Mouse (Mus musculus) small intestine, adult 2 months (tissue): ENCODE results near the gene Limd1. TPM values are rescaled to one million over a fixed set of nuclear protein-coding genes. Genes with fewer than 3 reads are reported as not detected.

ENCODE experiments used
- H3K27ac ChIP-seq: fragments of 200-500 bp; 2 replicates; pipeline ENCODE4 v1.5.1; 2012; ENCODE audit warnings: low read depth, low read length, control low read depth, inconsistent platforms; ENCODE audit not compliant: insufficient read depth
- H3K27me3 ChIP-seq: fragments of 200-500 bp; 2 replicates; pipeline ENCODE4 v1.6.1; 2012; ENCODE audit warnings: mild to moderate bottlenecking, moderate library complexity, low read length, inconsistent platforms; ENCODE audit not compliant: control insufficient read depth, insufficient read depth
- H3K36me3 ChIP-seq: fragments of 200-500 bp; 2 replicates; pipeline ENCODE4 v1.6.1; 2012; ENCODE audit warnings: mild to moderate bottlenecking, low read length, control low read depth, inconsistent platforms; ENCODE audit not compliant: control insufficient read depth, insufficient read depth
- H3K4me1 ChIP-seq: fragments of 200-500 bp; 2 replicates; pipeline ENCODE4 v1.6.1; 2012; ENCODE audit warnings: low read length, inconsistent platforms, mixed read lengths; ENCODE audit not compliant: control insufficient read depth, insufficient read depth, insufficient read length
- H3K4me3 ChIP-seq: fragments of 200-500 bp; 2 replicates; pipeline ENCODE4 v1.5.1; 2012; ENCODE audit warnings: low read depth, mild to moderate bottlenecking, control low read depth, inconsistent platforms, low read length, moderate library complexity
- CTCF ChIP-seq: fragments of 200-500 bp; IDR thresholded peaks from 2 replicates; pipeline ENCODE4 v1.5.1; 2012; ENCODE audit warnings: low read depth, mild to moderate bottlenecking, control low read depth, inconsistent platforms, low read length, moderate library complexity, mixed read lengths; ENCODE audit not compliant: insufficient replicate concordance, insufficient read length; ENCODE audit errors: extremely low read depth
- POLR2A ChIP-seq: fragments of 200-500 bp; IDR thresholded peaks from 2 replicates; pipeline ENCODE4 v1.6.1; 2012; ENCODE audit warnings: low read depth, mild to moderate bottlenecking, control low read depth, inconsistent platforms, low read length, moderate library complexity
- WGBS: fragments of 180-500 bp; shearing (Covaris S2); methylation state at CpG from one replicate; pipeline ENCODE4 v1.1.7; 2018; 5-methylcytosine and 5-hydroxymethylcytosine counted together
- polyA plus RNA-seq: library from polyadenylated mRNA; depleted of rRNA; stranded (reverse); fragments of >200 nt; gene quantifications from 2 replicates; pipeline ENCODE4 v1.2.3, GENCODE M21; 2012

Gene Limd1
- polyA plus RNA-seq, 1 experiment: 54.0 TPM

DNA sequence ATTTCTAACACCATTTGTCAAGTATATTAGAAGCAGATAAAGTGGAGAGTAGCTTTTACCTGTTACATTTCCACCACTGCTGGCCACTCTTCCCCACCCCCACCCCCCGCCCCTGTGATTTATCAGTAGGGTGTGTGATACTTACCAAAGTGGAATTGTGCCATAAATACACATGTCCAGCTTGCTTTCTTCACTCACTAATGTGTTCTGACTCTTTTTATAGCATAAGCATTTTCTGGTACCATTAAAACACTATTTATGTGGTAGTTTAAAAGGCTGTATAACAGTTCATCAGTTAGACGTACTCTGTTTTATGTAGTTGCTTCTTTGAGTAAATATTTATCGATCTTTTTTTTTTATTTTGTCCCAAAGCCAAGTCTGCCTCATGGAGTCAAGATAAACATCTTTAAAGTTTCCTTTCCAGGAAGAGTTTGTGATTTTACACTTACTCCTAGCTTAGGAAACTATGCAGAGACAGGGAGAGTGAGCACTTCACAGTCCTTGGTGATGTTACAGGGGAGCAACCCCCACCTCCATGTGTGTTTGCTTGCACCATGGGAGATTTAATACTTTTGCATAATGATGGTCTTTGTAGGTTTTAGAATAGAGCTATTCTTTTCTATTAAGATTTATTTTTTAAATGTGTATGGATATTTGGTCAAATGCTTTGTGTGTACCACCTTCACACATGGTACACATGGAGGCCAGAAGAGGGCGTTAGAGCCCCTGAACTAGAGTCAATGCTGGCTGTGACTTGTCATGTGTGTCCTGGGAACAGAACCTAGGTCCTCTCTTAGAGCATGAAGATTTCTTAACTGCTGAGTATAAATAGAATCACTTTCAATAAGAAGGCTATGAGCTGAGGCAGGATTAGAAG, 28.0 kb downstream of the Limd1 start:
- H3K4me1 ChIP-seq: peaks cover 15% of the 10 kb centered on the region; the same call in 1 of the 2 replicates
- TF ChIP-seq CTCF (no peak), POLR2A (no peak)
- WGBS: 25% methylated on average over 4 of the region's 4 CpGs
- H3K4me3 ChIP-seq: no peak overlapping the region
- peak overlapping the region; percentile 5; the same call in 1 of the 2 replicates for H3K27ac ChIP-seq
- H3K36me3 ChIP-seq: peaks cover 25% of the 10 kb centered on the region
- no peaks in the 10 kb centered on the region for H3K27me3 ChIP-seq

DNA sequence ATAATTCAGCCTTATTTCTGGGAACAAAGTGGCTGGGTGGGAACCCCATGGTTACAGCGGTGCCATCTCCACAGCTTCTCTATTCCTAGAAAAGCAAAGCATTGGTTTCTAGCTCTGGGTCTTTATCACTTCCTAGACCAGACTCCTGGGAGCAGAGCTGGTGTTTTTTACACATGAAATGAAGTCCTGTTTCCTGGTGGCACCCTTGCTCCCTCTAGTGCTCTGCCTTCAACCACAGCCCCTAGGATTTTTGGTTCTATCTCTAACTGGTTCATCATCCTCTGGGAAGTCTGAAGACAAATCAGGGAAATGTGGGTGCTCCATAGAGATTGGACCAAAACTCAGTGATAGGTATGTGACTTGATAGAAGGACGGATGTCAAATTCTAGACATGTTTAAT, 28.9 kb downstream of the Limd1 start:
- peaks cover 26% of the 10 kb centered on the region for H3K36me3 ChIP-seq
- H3K4me1 ChIP-seq: peaks cover 15% of the 10 kb centered on the region; the same call in 1 of the 2 replicates
- H3K27ac ChIP-seq: no peak overlapping the region
- TF ChIP-seq CTCF: peak; percentile 10; the same call in 1 of the 2 replicates
- no peak for TF ChIP-seq POLR2A
- no peak overlapping the region for H3K4me3 ChIP-seq
- 87% methylated on average over 2 of the region's 2 CpGs for WGBS
- no peaks in the 10 kb centered on the region for H3K27me3 ChIP-seq

DNA sequence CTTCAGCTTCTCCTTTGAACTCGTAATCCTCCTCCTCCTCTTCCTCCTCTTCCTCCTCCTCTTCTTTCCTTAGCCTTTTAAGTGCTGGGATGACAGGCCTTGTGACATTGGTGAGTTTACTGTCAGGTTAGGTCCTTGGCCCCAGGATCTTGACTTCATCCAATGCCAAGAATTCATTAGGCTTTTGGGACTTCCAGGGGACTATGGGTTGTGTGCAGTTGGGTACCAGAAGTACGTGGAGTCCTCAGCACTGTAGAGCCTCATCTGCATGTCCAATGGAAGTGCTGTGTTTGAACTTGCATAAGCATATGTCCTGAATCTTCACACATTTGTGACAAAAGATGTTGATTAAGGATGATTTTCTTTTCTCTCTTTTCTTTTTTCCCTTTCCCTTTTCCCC, 30.5 kb downstream of the Limd1 start:
- H3K27ac ChIP-seq: peak overlapping the region; percentile 64
- H3K36me3 ChIP-seq: peaks cover 35% of the 10 kb centered on the region
- no peak overlapping the region for H3K4me3 ChIP-seq
- H3K4me1 ChIP-seq: peaks cover 15% of the 10 kb centered on the region; the same call in 1 of the 2 replicates
- 61% methylated on average over 2 of the region's 2 CpGs for WGBS
- no peaks in the 10 kb centered on the region for H3K27me3 ChIP-seq
- no peak for TF ChIP-seq CTCF
- no peak for TF ChIP-seq POLR2A

DNA sequence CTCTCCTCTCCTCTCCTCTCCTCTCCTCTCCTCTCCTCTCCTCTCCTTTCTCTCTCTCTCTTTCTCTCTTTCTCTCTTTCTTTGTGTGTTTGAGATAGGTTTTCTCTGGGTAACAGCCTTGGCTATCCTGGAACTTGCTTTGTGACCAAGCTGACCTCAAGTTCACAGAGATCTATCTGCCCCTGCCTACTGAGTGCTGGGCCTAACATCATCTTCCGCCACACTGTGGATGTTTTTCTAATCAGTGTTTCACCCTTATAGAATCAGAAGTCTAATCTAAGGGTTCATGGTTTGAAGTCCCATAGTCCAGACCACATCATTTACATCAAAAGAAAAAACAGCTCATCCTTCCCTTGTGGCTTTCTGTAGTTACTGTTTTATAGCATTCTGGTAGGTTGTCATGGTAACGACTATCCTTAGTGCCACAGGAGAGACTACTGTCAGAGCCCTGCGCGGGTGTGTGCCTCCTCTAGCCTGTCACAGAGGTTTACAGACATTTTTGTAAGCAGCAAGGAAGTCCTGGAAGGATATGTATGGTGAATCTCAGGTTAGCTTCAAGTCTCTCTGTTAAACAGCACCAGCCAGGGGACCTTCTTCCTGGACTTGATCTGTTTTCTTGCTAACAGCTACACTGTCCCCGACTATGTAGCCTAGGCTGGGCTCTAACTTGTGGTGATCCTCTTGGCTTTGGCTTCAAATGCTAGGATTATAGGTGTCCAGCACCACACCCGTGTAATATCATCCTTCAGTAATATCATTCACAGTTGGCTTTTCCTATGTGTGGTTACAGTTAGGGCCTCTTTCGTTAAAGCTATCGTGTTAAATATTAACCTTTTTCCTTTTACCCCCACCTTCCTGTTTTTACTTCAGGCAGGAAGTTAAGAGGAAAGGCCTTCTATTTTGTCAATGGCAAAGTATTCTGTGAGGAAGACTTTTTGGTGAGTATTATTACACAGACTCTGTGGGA, 31.4 kb downstream of the Limd1 start:
- TF ChIP-seq POLR2A (no peak), CTCF (no peak)
- Histone ChIP-seq H3K36me3 (peaks cover 38% of the 10 kb centered on the region), H3K4me3 (no peak overlapping the region), H3K4me1 (peaks cover 15% of the 10 kb centered on the region; the same call in 1 of the 2 replicates), H3K27me3 (no peaks in the 10 kb centered on the region), H3K27ac (peak overlapping the region; percentile 77)
- 21% methylated on average over 8 of the region's 8 CpGs for WGBS

DNA sequence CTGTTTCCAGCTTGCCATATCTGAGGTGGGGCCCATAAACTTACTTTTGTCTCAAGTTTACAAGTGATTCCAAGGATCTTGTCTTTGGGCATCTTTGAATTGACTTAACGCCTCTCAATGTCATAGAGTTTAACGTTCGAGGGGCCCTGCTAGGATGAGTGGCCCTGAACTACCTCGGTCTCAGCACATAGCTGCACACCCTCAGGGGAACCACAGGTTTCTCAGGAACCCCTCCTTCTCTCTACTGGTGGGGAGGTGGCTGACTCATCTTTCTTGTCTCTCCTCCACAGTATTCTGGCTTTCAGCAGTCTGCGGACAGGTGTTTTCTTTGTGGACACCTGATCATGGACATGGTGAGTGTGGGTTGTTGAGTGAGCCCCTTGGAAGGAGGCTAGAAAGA, 32.4 kb downstream of the Limd1 start:
- TF ChIP-seq CTCF: no peak
- no peak for TF ChIP-seq POLR2A
- peaks cover 12% of the 10 kb centered on the region; the same call in 1 of the 2 replicates for H3K4me1 ChIP-seq
- WGBS: 77% methylated on average over 5 of the region's 5 CpGs
- H3K27me3 ChIP-seq: no peaks in the 10 kb centered on the region
- no peak overlapping the region for H3K27ac ChIP-seq
- peaks cover 37% of the 10 kb centered on the region for H3K36me3 ChIP-seq
- no peak overlapping the region for H3K4me3 ChIP-seq

DNA sequence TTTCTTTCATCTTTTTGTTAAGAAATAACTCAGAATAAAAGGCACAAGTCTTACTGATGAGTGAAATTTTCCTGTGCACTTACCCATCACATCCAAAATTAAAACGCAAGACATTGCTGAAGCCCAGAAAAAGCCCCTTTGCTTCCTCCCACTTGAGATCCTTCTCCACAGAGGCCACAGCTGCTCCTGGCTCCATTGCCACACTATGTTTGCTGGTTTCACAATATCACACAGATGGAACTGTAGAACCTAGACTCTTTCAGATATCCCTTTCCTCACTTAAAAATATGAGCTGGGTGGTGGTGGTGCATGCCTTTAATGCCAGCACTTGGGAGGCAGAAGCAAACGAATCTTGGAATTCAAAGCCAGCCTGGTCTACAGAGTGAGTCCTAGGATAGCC, 34.0 kb downstream of the Limd1 start:
- Histone ChIP-seq H3K4me3 (no peak overlapping the region), H3K27ac (no peak overlapping the region), H3K27me3 (no peaks in the 10 kb centered on the region), H3K36me3 (peaks cover 48% of the 10 kb centered on the region), H3K4me1 (peaks cover 10% of the 10 kb centered on the region; the same call in 1 of the 2 replicates)
- 74% methylated on average over 2 of the region's 2 CpGs for WGBS
- no peak for TF ChIP-seq POLR2A
- TF ChIP-seq CTCF: no peak

DNA sequence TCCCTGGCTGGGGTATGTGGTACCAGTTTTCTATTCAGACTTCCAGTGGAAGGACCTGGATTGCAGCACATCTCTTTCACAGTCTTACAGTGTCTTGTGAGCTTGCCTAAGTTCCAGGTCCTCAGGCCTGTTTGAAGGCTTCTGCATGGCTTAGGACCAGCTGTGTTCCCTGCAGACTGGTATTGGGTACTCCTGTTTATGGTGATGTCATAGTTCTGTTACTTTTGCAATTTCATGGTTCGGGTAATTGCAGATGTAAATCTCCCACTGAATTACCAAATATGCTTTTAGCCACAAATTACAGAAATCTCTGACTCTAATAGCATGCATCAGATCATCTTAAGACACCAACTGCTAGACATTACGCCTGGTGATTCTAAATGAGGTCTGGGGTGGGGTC, 36.6 kb downstream of the Limd1 start:
- H3K27ac ChIP-seq: no peak overlapping the region
- 92% methylated on average over 2 of the region's 2 CpGs for WGBS

More for the DNA sequence above, 36.6 kb downstream of the Limd1 start:
- Histone ChIP-seq H3K27me3 (no peaks in the 10 kb centered on the region), H3K4me3 (no peak overlapping the region), H3K36me3 (peaks cover 71% of the 10 kb centered on the region), H3K4me1 (peaks cover 9% of the 10 kb centered on the region; the same call in 1 of the 2 replicates)
- TF ChIP-seq CTCF (no peak), POLR2A (no peak)
